Mouse (Mus musculus) intestine, embryonic 15.5 days (tissue): ENCODE results near the gene Ermard. TPM values are rescaled to one million over a fixed set of nuclear protein-coding genes. Genes with fewer than 3 reads are reported as not detected.

Source experiments
- ATAC-seq: fragments of 200-750 bp; cut with Nextera tagmentation; 2 replicates; pipeline ENCODE4 v1.8.0; 2017; ENCODE audit warnings: moderate TSS enrichment, moderate library complexity
- H3K27ac ChIP-seq: fragments of 300-500 bp; sonication (generic); 2 replicates; pipeline ENCODE4 v1.5.1; 2015; ENCODE audit warnings: mild to moderate bottlenecking, inconsistent platforms
- H3K27me3 ChIP-seq: fragments of 300-500 bp; sonication (generic); replicated peaks from 2 replicates; pipeline ENCODE4 v1.6.1; 2015; ENCODE audit warnings: inconsistent platforms
- H3K36me3 ChIP-seq: fragments of 300-500 bp; sonication (generic); 2 replicates; pipeline ENCODE4 v1.6.1; 2015; ENCODE audit warnings: inconsistent platforms
- H3K4me1 ChIP-seq: fragments of 300-500 bp; sonication (generic); replicated peaks from 2 replicates; pipeline ENCODE4 v1.6.1; 2015; ENCODE audit warnings: inconsistent platforms
- H3K4me2 ChIP-seq: fragments of 300-500 bp; sonication (generic); replicated peaks from 2 replicates; pipeline ENCODE4 v1.6.1; 2015; ENCODE audit warnings: mild to moderate bottlenecking, inconsistent platforms
- H3K4me3 ChIP-seq: fragments of 300-500 bp; sonication (generic); replicated peaks from 2 replicates; pipeline ENCODE4 v1.5.1; 2015; ENCODE audit warnings: inconsistent platforms
- H3K9ac ChIP-seq: fragments of 300-500 bp; sonication (generic); 2 replicates; pipeline ENCODE4 v1.6.1; 2015; ENCODE audit warnings: inconsistent platforms
- H3K9me3 ChIP-seq: fragments of 300-500 bp; sonication (generic); 2 replicates; pipeline ENCODE4 v1.6.1; 2016; ENCODE audit warnings: inconsistent platforms
- WGBS: fragments of 180-500 bp; shearing (Covaris S2); methylation state at CpG from one replicate; pipeline ENCODE4 v1.1.7; 2015; 5-methylcytosine and 5-hydroxymethylcytosine counted together
- polyA plus RNA-seq: library from polyadenylated mRNA; unstranded; fragments of >200 nt; fragmentation: Nextera tagmentation; extraction: Ambion mirVana; gene quantifications from 2 replicates; pipeline ENCODE4 v1.2.1, GENCODE M21; 2015

Gene Ermard
- polyA plus RNA-seq, 1 experiment from 2014 or later, result 54.6 TPM

GRCm38 (mm10) chr17:15098677-15099076, 57.7 kb downstream of the Ermard start:
- Histone ChIP-seq H3K4me1 (no peaks in the 10 kb centered on the region), H3K9me3 (no peaks in the 10 kb centered on the region), H3K4me2 (no peak overlapping the region), H3K9ac (no peak overlapping the region), H3K27ac (no peak overlapping the region), H3K4me3 (no peak overlapping the region), H3K36me3 (no peaks in the 10 kb centered on the region), H3K27me3 (no peaks in the 10 kb centered on the region)
- peak; percentile 55 for ATAC-seq
- WGBS, result 76% methylated on average over 1 of the region's 1 CpGs

DNA sequence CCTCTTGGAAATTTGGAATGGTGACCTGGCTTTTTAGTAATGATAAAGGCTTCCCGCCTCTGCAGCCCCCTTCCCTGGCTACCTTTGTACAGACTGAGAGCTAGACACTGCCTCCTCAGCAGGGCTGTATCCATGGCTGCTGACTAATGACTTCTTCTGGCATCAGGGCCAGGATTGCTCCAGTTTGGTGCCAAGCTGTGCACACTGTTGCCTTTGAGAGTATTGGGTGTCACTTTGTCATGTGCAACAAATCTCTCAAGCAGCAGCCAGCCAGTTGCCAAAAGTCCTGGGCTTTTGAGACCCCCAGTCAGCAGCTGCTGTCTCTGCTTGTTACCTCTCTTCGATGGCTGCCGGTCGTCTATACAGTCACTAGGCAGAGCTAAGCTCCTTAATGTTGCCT, 60.3 kb downstream of the Ermard start:
- H3K27me3 ChIP-seq, result no peaks in the 10 kb centered on the region
- no peak overlapping the region for H3K27ac ChIP-seq
- no peak for ATAC-seq
- H3K36me3 ChIP-seq, result no peaks in the 10 kb centered on the region
- H3K4me2 ChIP-seq, result no peak overlapping the region
- H3K4me3 ChIP-seq, result no peak overlapping the region
- no peaks in the 10 kb centered on the region for H3K9me3 ChIP-seq
- H3K4me1 ChIP-seq, result no peaks in the 10 kb centered on the region
- H3K9ac ChIP-seq, result no peak overlapping the region
- WGBS, result 81% methylated on average over 4 of the region's 4 CpGs

GRCm38 (mm10) chr17:15107143-15107649, 66.2 kb downstream of the Ermard start:
- H3K4me2 ChIP-seq, result no peak overlapping the region
- no peaks in the 10 kb centered on the region for H3K36me3 ChIP-seq
- H3K27me3 ChIP-seq, result no peaks in the 10 kb centered on the region
- H3K4me3 ChIP-seq, result no peak overlapping the region
- H3K4me1 ChIP-seq, result peaks cover 23% of the 10 kb centered on the region
- ATAC-seq, result no peak
- WGBS, result 84% methylated on average over 9 of the region's 9 CpGs
- H3K9me3 ChIP-seq, result no peaks in the 10 kb centered on the region
- H3K27ac ChIP-seq, result no peak overlapping the region
- H3K9ac ChIP-seq, result no peak overlapping the region

- Histone ChIP-seq H3K4me1 (peaks cover 23% of the 10 kb centered on the region), H3K27ac (peak overlapping the region; percentile 52), H3K4me2 (peak overlapping the region; percentile 33; the same call in 1 of the 2 replicates), H3K9ac (no peak overlapping the region), H3K4me3 (no peak overlapping the region), H3K36me3 (no peaks in the 10 kb centered on the region), H3K9me3 (no peaks in the 10 kb centered on the region), H3K27me3 (no peaks in the 10 kb centered on the region)
- ATAC-seq, result peak; percentile 87
- 11% methylated on average over 20 of the region's 20 CpGs for WGBS
Measured at GRCm38 (mm10) chr17:15108473-15109441, 67.7 kb downstream of the Ermard start.

GRCm38 (mm10) chr17:15115550-15115949, 74.5 kb downstream of the Ermard start:
- Histone ChIP-seq H3K27me3 (no peaks in the 10 kb centered on the region), H3K9ac (no peak overlapping the region), H3K27ac (no peak overlapping the region), H3K4me1 (peaks cover 5% of the 10 kb centered on the region; the same call in 1 of the 2 replicates), H3K36me3 (no peaks in the 10 kb centered on the region), H3K4me3 (no peak overlapping the region), H3K4me2 (no peak overlapping the region), H3K9me3 (no peaks in the 10 kb centered on the region)
- peak; percentile 57 for ATAC-seq
- WGBS, result 68% methylated on average over 3 of the region's 3 CpGs

DNA sequence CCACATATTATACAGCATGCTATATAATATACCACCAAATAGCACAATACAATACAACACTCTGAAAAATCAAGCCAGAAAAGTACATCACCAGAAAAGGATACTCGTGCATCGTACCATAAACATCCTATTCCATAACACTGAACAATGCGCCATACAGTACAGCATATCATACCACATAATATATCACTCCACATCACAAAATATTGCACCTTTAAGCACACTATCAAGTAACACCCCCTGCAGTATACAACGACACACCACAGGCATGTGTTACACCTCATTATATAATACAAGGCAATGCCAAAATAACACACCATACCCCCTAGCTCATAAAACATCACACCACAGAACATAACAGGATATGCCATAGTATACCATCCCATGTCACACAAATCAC, 79.1 kb downstream of the Ermard start:
- 74% methylated on average over 4 of the region's 4 CpGs for WGBS
- Histone ChIP-seq H3K27me3 (no peaks in the 10 kb centered on the region), H3K9me3 (no peaks in the 10 kb centered on the region), H3K27ac (no peak overlapping the region), H3K9ac (no peak overlapping the region), H3K4me1 (peaks cover 9% of the 10 kb centered on the region; the same call in 1 of the 2 replicates), H3K4me3 (no peak overlapping the region), H3K36me3 (no peaks in the 10 kb centered on the region), H3K4me2 (no peak overlapping the region)
- no peak for ATAC-seq

GRCm38 (mm10) chr17:15120569-15120968, 79.6 kb downstream of the Ermard start:
- H3K27ac ChIP-seq, result no peak overlapping the region
- no peak overlapping the region for H3K9ac ChIP-seq
- 49% methylated on average over 6 of the region's 6 CpGs for WGBS
- no peak overlapping the region for H3K4me3 ChIP-seq
- ATAC-seq, result no peak
- H3K27me3 ChIP-seq, result no peaks in the 10 kb centered on the region
- H3K36me3 ChIP-seq, result no peaks in the 10 kb centered on the region
- H3K4me1 ChIP-seq, result peaks cover 9% of the 10 kb centered on the region; the same call in 1 of the 2 replicates
- H3K9me3 ChIP-seq, result no peaks in the 10 kb centered on the region
- H3K4me2 ChIP-seq, result no peak overlapping the region

GRCm38 (mm10) chr17:15129630-15130287, 88.8 kb downstream of the Ermard start:
- Histone ChIP-seq H3K9ac (no peak overlapping the region), H3K27me3 (no peaks in the 10 kb centered on the region), H3K4me1 (no peaks in the 10 kb centered on the region), H3K27ac (no peak overlapping the region), H3K36me3 (no peaks in the 10 kb centered on the region), H3K9me3 (no peaks in the 10 kb centered on the region), H3K4me2 (no peak overlapping the region), H3K4me3 (no peak overlapping the region)
- no peak for ATAC-seq
- WGBS, result 68% methylated on average over 9 of the region's 9 CpGs

DNA sequence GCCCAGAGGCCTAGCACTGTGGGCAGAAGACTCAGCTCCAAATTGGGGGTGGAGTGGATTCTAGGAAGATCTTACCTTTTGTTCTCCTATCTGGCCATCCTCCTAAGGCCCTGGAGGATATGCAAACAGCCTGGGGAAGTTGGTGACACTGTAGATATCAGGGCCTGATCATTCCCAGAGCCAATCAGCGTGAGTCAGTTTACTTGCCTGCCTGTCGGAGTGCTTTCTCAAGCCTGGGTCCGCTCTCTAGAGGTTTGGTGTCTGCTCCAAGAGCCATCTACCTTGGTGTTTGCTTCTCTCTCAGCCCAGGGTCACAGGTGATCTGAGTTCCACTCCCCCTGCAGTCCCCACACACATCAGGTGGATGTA, 89.3 kb downstream of the Ermard start:
- no peaks in the 10 kb centered on the region for H3K36me3 ChIP-seq
- WGBS, result 70% methylated on average over 3 of the region's 3 CpGs

DNA sequence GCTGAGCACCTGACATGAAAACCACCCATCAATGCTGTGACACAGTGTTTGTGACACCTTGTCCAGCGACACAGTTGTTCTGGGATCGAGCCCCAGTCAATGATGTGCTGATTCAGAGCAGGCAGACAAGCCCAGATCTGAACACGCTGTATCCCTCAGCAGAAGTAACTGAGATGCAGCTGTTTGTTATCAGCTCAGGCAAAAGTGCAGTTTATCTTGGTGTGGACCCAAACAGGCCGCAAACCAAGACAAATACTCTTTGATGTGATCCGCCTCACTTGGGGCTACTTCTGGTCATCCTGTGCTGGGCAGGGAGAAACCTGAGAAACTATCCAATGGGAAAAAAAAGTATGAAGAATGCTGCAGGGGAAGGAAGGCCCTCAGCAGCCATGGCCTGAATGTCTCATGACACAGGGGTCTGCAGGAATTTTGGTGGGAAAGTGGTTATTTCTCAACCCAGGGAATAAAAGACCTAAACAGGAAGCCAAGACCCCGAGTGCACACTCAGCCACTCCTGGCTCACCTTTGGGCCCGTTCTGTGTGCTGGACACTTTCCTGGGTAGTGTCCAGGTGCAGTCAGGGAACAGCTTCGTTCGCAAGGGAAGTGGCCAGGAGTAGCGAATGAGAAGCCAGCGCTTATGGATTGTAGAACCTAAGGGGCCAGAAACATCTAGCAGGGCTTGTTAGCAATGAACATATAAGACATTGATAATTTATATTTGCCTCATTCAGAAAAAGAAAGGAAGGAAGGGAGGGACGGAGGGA, 94.1 kb downstream of the Ermard start:
- H3K9me3 ChIP-seq, result no peaks in the 10 kb centered on the region
- H3K27ac ChIP-seq, result no peak overlapping the region
- no peaks in the 10 kb centered on the region for H3K27me3 ChIP-seq
- H3K36me3 ChIP-seq, result no peaks in the 10 kb centered on the region
- no peak for ATAC-seq
- no peaks in the 10 kb centered on the region for H3K4me1 ChIP-seq
- H3K4me2 ChIP-seq, result no peak overlapping the region
- H3K9ac ChIP-seq, result no peak overlapping the region
- WGBS, result 79% methylated on average over 12 of the region's 12 CpGs
- H3K4me3 ChIP-seq, result no peak overlapping the region

More for the DNA sequence above, 89.3 kb downstream of the Ermard start:
- Histone ChIP-seq H3K9me3 (no peaks in the 10 kb centered on the region), H3K4me3 (no peak overlapping the region), H3K27me3 (no peaks in the 10 kb centered on the region), H3K4me1 (no peaks in the 10 kb centered on the region), H3K27ac (no peak overlapping the region), H3K4me2 (no peak overlapping the region), H3K9ac (no peak overlapping the region)
- ATAC-seq, result no peak

DNA sequence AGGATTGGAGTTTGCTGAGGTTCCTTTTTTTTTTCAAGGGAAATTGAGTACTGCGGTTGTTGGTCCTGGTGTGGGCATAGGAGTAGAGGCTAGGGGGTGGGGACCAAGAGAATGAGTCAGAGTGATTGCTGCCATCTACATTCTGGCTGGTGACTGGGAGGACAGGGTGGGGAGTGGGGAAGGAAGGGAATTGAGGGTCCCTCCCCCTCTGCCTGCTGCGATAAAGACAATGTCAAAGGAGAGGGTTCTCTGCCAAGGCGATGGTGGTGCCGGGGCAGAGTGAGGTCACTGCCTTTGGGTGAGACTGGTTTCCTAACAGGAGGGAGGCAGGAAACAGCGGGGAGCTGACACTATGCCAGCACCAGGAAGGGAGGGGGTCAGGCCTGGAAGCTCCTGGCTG, 96.4 kb downstream of the Ermard start:
- Histone ChIP-seq H3K9me3 (no peaks in the 10 kb centered on the region), H3K4me1 (no peaks in the 10 kb centered on the region), H3K27ac (no peak overlapping the region), H3K4me3 (no peak overlapping the region), H3K27me3 (no peaks in the 10 kb centered on the region), H3K4me2 (no peak overlapping the region), H3K9ac (no peak overlapping the region), H3K36me3 (no peaks in the 10 kb centered on the region)
- no peak for ATAC-seq
- WGBS, result 72% methylated on average over 5 of the region's 5 CpGs
